Mouse (Mus musculus): Measurements from ENCODE around the gene Spg20.

The Spg20 gene

DNA sequence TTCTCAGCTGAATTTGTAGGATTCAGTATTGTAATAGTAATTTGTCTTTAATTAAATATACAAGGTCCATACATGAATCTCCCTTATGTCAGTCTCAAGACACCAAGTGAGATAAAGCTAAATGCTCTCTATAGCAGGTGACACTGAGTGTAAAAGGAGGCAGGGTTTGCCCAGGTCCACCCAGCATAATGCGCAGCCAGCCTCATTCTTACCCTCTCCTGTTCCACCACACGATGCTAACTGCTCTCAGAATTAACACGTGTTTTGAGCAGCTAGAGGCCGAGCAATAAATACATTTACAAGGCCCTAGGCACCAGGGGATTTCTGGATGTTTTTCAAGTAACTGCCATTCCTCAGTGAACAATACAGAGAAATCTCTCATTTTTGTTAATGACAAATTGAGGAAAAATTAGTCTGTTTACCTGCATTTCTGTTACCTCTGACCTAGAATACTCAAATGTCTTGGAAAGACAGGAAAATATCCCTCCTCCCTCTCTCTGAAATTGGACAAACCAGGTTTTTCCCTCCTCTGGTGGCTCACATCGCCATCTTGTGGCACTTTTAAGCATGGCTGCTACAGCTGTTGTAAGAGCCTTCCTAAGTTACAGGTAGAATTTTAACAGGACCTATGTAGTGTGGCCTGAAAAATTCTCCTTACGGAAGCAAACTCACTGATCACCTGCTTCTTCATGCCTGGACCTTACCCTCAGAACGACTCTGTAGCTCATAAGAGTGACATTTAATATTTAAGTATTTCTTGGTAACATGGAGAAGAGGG lies 39.9 kb downstream of the Spg20 start:
- DNase-seq, result peak; percentile 54 to 68

DNA sequence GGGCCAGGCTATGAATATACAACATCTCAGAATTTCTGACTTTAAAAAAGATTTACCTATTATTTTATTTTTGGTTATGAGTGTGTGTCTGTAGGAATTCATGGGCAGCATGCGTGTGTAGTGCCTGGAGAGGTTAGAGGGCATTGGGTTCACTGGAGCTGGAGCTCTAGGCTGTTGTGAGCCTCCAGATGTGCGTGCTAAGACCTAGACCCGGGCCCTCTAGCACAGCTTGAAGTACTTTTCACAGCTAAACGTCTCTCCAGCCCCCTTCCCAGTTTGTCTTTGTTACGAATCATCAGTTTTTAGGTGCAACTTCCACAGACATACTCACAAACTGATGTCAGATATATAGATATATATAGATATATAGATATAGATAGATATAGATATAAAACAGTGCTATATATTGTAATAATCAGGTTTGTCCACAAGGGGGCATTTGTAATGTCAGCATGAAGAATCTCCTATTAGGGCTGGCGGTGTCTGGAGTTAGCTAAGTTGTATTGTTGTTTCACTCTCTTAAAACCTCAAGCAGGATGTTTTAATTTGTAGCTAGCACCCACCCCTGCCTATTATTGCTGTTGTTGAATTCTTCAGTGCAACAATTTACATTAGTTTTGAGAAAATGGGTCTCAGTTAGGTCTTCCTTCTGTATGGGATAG lies 40.9 kb downstream of the Spg20 start:
- no peak for DNase-seq

DNA sequence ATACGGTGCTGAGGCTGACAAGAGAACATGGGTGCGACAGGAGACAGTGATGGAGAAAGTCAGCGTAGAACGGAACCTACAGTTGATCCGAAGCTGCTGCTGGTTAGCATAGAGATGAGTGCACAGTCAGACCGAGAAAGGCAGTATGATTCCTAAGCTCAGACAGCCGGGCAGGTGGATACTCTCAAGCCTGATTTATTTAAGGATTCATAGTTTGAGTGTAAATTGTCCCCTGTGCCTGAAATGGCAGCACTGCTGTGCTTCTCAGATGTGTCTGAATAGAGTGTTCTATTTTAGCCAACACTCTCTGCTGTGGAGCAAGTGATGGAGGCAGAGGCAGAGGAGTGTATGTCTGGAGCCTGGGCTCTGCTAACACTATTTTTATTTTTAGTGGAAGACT lies 42.3 kb downstream of the Spg20 start:
- DNase-seq, result no peak

DNA sequence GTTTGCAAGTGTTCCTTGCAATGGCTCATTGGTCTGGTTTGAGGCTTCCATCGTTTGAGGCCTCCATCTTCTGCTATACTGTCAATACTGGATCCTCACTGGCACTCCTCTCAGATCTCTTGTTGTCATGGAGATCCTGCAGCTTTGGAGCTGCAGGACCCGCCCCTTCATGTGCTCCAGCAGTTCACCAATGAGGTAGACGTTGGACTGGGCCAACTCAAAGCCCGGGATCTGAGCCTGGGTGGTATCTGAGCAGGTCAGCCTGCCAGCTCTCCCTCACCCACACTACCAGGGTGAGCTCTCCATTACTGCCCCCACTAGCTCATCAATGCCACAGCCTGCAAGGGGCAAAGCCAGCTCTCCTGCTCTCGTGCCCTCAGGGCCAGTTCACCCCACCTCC lies 45.5 kb downstream of the Spg20 start:
- no peak for DNase-seq

DNA sequence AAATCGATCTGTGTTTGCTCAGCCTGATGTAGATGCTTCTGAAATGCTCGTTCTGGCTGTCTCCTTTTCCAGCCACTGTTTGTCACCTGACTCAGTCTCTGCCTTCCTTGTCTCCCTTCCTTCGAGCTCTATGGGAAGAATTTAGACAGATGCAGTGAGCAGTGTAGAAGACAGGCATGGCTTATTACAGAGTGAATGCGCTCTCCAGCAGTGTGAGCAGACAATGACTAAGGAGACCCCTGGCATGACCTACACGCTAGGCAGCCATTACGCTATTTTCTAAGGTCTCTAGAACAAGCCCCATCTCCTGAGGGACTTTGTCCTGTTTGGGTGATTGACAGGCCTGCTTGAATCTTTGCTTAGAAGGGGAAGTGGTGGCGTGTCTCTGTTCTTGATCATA lies 49.2 kb downstream of the Spg20 start:
- DNase-seq, result no peak

DNA sequence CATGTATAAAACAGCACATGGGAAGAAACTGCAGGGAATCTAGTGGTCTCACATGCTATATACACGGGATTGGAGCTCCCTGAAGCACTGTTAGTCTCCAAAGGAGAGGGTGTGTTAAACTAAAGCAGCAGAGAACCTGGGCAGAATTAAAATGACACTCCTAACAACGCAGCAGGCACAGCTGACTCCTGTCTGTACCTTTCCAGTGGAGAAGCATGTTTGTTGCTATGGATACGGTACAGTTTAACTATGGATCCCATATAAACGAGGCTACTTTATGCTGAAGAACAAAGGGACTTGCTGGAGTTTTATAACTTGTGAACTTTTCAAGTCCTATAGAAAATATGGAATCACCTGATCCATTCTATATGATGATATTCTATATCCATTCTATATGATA lies 51.6 kb downstream of the Spg20 start:
- DNase-seq, result no peak

DNA sequence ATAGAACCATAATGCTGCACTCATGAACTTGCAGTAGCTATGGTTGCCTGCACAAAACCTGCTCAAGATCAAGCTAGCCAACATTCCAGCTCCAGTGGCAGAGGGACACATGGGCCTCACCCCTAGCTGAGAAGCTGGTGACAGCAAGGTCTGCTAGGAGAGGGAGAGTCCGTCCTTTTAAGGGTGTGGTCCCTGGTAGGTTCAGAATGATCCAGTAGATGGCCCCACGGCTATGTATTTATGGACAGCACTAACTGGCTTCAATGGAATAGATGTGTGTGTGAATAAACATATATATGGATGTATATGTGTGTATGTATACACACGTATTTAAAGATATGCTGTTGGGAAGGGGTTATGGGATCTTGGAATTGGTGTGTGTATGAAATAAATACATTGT lies 60.6 kb downstream of the Spg20 start:
- DNase-seq, result no peak

DNA sequence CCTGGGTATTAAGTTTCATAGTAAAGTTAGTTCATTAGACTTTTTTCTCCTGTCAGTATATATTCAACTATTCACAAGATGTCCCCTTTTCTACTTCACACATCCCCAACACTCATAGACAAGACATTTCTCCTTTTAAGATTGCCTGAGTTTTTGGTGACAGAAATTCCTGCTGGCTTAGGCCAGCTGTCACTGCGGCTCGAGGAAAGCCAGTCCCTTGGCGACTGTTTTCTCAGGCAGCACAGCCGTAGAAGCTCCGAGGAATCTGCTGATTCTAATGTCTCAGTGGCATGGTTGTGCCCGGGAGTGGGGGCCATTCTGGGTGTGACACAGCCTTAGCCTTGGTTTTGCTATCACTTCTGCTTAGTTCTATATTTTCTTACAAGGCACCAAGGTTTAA lies 65.4 kb downstream of the Spg20 start:
- DNase-seq, result no peak

DNA sequence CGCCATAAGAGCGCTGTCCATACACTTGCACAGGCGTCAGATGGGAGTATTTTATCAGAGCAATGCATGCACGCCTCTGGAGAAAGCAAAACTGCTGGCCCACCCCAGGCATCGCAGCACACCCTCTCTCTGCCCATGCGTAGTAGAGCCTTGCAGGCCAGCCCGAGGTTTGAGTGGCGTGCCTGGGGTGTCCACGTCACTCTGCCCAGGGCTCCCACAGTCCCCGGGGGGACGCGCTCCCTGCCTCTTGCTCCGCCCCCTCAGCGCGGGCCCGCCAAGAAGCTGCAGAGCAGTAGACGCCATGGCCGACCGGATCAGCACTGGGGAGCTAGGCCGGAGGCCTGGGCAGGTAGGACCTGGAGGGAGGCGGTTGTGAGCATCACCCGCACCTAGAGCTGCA lies 69.9 kb downstream of the Spg20 start, which contains the start of gene Sohlh2:
Sohlh2 (plus strand) TSS at position 263 of the 400 bp plus-strand sequence.
- no peak for DNase-seq
